Mouse (Mus musculus) layer of hippocampus, postnatal 14 days (tissue): ENCODE measurements at regions not wholly inside any gene's neighbourhood (a gene's known extent, or its start where the extent isn't known, plus 50 kb on each side); places are given as distances from the start of the nearest gene placed in this dataset.

Source experiments
- DNase-seq, 2 experiments: peaks; one replicate each; pipeline ENCODE4 v3.0.0; 2021 to 2022; ENCODE audit warnings: low spot score in 2 of 2, mixed read lengths in 1 of 2

GRCm38 (mm10) chr1:133482891-133483290 is 58.7 kb upstream of the Sox13 start:
- no peak for DNase-seq

- DNase-seq = no peak
These were observed 50.4 kb upstream of the Sox13 start for GRCm38 (mm10) chr1:133474546-133474945.
